Mouse (Mus musculus): ENCODE results near the gene Cfap46.

Cfap46 gene

DNA sequence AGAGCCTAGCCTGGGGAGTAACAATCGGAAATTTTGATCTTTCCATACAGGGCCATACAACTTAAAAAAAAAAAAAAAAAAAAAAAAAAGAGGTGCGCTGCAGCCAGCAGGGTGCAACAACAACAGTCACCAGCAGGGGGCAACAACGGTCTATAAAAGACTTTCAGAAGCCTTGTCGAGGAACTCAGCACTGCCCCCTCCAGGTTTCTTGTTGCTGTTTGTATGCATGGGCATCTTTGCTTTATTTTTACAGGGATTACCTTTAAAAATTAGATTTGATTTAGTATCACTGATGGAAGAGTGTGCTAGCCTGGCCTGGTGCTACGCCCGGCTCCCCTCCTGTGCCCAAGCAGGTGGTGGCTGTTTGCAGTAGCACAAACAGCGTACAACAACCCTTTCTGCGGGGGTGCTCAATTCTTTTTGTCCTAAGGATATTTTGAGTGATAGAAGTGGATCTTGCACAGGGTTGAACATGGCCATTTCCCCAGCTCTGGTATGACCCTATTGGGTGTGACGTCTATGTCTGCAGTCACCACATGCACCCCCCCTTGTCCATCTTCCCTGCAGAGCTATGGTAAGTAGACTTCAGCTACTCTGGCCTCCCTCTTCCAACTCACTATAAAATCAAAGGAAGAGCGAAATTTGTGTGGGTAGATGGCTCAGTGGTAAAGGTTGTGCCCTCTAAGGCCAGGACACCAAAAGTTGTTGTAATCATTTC, 35.4 kb downstream of the Cfap46 start:
- Histone ChIP-seq H3K9me3 (ENCODE audit: low read length) (no peaks in the 10 kb centered on the region), H3K27me3 (ENCODE audit: insufficient read depth, low read length) (peaks cover 10% of the 10 kb centered on the region), H3K4me1 (replicated peaks; ENCODE audit: low read depth, low read length) (peaks cover 10% of the 10 kb centered on the region), H3K36me3 (ENCODE audit: insufficient read depth, low read length) (no peaks in the 10 kb centered on the region), H3K4me3 (replicated peaks; ENCODE audit: low read length) (no peak overlapping the region)
- TF ChIP-seq POU5F1 (IDR thresholded peaks at IDR 0.05; ENCODE audit: borderline replicate concordance, low read length) (no peak), CTCF (conservative IDR thresholded peaks at IDR 0.05; ENCODE audit: low read length) (peak; percentile 92)

DNA sequence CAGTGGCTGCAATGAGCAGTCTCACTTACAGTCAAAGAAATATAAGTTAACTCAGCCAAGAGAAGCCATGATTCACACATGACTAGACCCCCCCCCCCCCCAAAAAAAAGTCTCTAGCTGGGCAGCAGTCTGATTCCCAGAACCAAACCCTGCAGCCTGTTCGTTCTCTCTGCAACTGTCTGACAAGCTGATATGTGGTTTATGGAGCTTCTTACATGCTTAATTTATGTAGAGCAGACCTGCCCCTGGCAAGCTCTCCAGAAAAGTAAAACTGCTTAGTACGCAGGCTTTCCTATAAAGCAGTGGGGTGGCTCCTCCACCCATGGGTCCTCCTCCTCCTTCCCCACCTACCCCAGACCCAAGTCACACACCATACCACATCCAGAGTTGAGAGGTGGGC, 50.2 kb downstream of the Cfap46 start:
- Histone ChIP-seq H3K4me3 (replicated peaks; ENCODE audit: low read length) (no peak overlapping the region), H3K4me1 (replicated peaks; ENCODE audit: low read depth, low read length) (no peaks in the 10 kb centered on the region), H3K27me3 (ENCODE audit: insufficient read depth, low read length) (peaks cover 28% of the 10 kb centered on the region; the same call in 1 of the 2 replicates), H3K9me3 (ENCODE audit: low read length) (no peaks in the 10 kb centered on the region), H3K36me3 (ENCODE audit: insufficient read depth, low read length) (no peaks in the 10 kb centered on the region)
- no peak for TF ChIP-seq NANOG (IDR thresholded peaks at IDR 0.05; ENCODE audit: borderline replicate concordance, low read length)

DNA sequence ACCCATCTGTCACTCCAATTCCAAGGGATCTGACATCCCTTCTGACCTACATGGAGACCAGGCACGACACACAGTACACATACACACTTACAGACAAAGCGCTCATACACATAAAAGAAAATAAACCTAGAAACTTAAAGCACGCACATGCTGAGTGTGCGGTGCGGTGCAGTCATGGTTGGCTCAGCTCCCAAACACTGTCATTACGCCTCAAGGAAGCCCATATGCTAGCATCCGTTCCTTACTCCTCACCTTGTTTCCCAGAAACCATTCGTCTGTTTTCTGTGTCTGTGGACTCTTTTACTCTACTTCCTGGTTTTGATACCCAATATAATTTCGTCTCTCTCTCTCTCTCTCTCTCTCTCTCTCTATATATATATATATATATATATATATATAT, 58.5 kb downstream of the Cfap46 start:
- Histone ChIP-seq H3K9me3 (ENCODE audit: low read length) (no peaks in the 10 kb centered on the region), H3K27me3 (ENCODE audit: insufficient read depth, low read length) (peaks cover 5% of the 10 kb centered on the region; the same call in 1 of the 2 replicates), H3K4me1 (replicated peaks; ENCODE audit: low read depth, low read length) (no peaks in the 10 kb centered on the region), H3K36me3 (ENCODE audit: insufficient read depth, low read length) (no peaks in the 10 kb centered on the region), H3K4me3 (replicated peaks; ENCODE audit: low read length) (no peak overlapping the region)
- no peak for TF ChIP-seq CTCF (conservative IDR thresholded peaks at IDR 0.05; ENCODE audit: low read length)
- no peak for TF ChIP-seq NANOG (IDR thresholded peaks at IDR 0.05; ENCODE audit: borderline replicate concordance, low read length)
- no peak for TF ChIP-seq POU5F1 (IDR thresholded peaks at IDR 0.05; ENCODE audit: borderline replicate concordance, low read length)

DNA sequence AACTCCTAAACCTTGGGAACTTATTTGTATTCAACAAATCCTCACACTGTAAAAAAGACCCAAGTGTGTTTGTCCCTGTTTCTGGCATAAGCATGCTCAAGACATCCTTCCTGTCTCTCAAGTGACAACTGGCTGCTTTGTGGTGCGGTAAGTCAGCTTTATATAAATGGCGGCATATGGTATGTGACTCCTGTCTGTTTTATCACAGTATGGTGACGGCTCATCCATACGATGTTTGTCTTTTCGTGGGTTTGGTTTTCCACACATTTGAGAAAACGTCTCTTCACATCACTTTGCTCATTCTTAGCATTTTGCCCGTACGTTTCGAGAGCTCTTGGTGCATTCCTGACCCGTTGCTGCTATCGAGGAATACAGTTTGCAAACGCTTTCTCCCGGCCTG, 61.0 kb downstream of the Cfap46 start:
- Histone ChIP-seq H3K9me3 (ENCODE audit: low read length) (no peaks in the 10 kb centered on the region), H3K4me1 (replicated peaks; ENCODE audit: low read depth, low read length) (no peaks in the 10 kb centered on the region), H3K36me3 (ENCODE audit: insufficient read depth, low read length) (no peaks in the 10 kb centered on the region), H3K4me3 (replicated peaks; ENCODE audit: low read length) (no peak overlapping the region), H3K27me3 (ENCODE audit: insufficient read depth, low read length) (peaks cover 17% of the 10 kb centered on the region)
- TF ChIP-seq NANOG (IDR thresholded peaks at IDR 0.05; ENCODE audit: borderline replicate concordance, low read length) (no peak), CTCF (conservative IDR thresholded peaks at IDR 0.05; ENCODE audit: low read length) (no peak), POU5F1 (IDR thresholded peaks at IDR 0.05; ENCODE audit: borderline replicate concordance, low read length) (no peak)

DNA sequence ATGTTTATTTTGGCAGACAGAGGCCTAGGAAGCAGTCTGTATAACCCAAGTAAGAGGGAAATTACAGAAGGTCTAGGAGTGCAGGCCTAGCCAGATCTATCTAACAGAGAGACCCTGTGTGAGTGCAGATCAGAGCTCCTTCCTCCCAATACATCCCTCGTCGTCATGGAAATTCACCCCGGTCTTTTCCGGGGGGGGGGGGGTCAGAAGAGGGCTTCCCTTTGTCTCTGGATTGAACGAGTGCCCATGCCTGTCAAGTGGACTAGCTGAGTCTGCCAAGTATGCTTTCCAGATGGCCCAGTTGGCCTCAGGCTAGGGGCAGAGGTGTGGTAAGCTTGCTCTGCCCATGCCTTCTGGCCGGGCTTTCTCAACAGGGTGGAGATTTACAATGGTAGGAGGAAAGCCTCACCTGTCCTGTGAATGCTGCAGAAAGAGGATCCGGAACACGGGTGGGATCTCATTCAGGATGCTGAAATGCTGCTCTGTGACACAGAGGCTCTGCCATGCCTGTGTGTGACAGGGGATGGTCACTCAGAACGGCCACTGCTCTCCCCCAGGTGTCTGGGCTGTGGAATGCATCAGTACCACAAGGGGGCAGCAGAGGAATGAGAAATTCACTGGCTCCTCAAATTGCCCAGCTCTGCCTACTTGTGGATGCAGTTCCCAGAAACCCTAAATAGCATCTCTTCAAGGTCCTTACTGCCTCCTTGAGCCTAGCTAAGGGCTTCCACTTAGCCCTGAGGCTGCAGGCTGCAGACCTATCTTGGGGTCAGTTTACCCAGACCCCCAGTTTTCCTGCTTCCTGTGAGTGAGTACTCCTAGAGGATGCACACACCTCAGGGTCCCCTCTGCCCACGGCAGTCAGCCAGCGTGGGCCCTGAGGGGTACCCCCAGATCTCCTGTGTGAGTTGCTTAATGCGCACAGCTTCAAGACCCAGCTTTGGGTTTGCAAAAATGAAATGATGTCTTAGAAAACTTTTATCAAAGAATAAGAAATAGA, 67.5 kb downstream of the Cfap46 start:
- TF ChIP-seq CTCF (conservative IDR thresholded peaks at IDR 0.05; ENCODE audit: low read length) (peak; percentile 70), POU5F1 (IDR thresholded peaks at IDR 0.05; ENCODE audit: borderline replicate concordance, low read length) (no peak), NANOG (IDR thresholded peaks at IDR 0.05; ENCODE audit: borderline replicate concordance, low read length) (no peak)
- H3K36me3 ChIP-seq (ENCODE audit: insufficient read depth, low read length), result no peaks in the 10 kb centered on the region
- peaks cover 25% of the 10 kb centered on the region for H3K27me3 ChIP-seq (ENCODE audit: insufficient read depth, low read length)
- peaks cover 10% of the 10 kb centered on the region; the same call in 1 of the 2 replicates for H3K4me1 ChIP-seq (replicated peaks; ENCODE audit: low read depth, low read length)
- H3K9me3 ChIP-seq (ENCODE audit: low read length), result no peaks in the 10 kb centered on the region
- no peak overlapping the region for H3K4me3 ChIP-seq (replicated peaks; ENCODE audit: low read length)

DNA sequence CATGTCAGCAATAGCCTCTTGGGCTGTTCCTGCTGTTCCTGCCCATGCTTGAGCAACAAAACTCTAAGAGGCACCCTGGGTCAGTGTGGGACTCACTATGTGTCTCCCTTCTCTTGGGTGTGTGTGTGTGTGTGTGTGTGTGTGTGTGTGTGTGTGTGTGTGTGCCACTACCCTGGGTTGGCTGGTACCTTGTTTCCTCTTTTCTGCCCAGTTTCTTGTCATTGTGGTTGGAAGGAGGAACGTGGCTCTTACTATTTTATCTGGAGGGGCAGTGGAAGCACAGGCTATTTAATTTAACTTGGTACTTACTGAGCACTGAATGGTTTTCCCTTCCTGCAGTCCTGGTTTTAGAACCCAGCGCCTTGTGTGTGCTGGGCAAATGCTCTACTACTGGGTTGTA, 73.3 kb downstream of the Cfap46 start:
- Histone ChIP-seq H3K27me3 (ENCODE audit: insufficient read depth, low read length) (peaks cover 33% of the 10 kb centered on the region), H3K9me3 (ENCODE audit: low read length) (no peaks in the 10 kb centered on the region), H3K4me3 (replicated peaks; ENCODE audit: low read length) (no peak overlapping the region), H3K36me3 (ENCODE audit: insufficient read depth, low read length) (no peaks in the 10 kb centered on the region), H3K4me1 (replicated peaks; ENCODE audit: low read depth, low read length) (peaks cover 12% of the 10 kb centered on the region)
- no peak for TF ChIP-seq NANOG (IDR thresholded peaks at IDR 0.05; ENCODE audit: borderline replicate concordance, low read length)
- TF ChIP-seq CTCF (conservative IDR thresholded peaks at IDR 0.05; ENCODE audit: low read length), result no peak
- no peak for TF ChIP-seq POU5F1 (IDR thresholded peaks at IDR 0.05; ENCODE audit: borderline replicate concordance, low read length)

DNA sequence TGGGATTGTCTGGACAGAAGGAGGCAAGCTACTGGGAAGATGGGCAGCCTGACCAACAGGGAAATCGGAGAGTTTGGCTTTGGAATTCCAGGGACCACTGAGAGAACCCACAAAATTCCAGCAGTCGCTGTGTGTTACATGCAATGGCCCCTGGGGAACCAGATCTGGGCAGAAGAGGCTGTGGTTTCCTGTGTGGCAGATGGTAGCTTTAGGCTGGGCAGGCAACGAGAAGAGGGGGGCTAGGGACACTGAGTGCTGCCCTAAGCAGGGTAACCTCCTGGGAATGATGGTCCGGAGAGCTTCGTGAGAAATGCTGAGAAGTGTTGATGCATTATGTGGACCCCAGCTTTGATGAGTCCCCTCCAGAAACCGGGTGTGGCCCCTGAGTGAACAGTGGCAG, 87.8 kb downstream of the Cfap46 start:
- H3K27me3 ChIP-seq (ENCODE audit: insufficient read depth, low read length), result peaks cover 12% of the 10 kb centered on the region; the same call in 1 of the 2 replicates
- H3K4me1 ChIP-seq (replicated peaks; ENCODE audit: low read depth, low read length), result peaks cover 41% of the 10 kb centered on the region
- H3K9me3 ChIP-seq (ENCODE audit: low read length), result no peaks in the 10 kb centered on the region
- no peak for TF ChIP-seq CTCF (conservative IDR thresholded peaks at IDR 0.05; ENCODE audit: low read length)
- TF ChIP-seq NANOG (IDR thresholded peaks at IDR 0.05; ENCODE audit: borderline replicate concordance, low read length), result no peak
- TF ChIP-seq POU5F1 (IDR thresholded peaks at IDR 0.05; ENCODE audit: borderline replicate concordance, low read length), result no peak
- H3K4me3 ChIP-seq (replicated peaks; ENCODE audit: low read length), result no peak overlapping the region
- H3K36me3 ChIP-seq (ENCODE audit: insufficient read depth, low read length), result no peaks in the 10 kb centered on the region

DNA sequence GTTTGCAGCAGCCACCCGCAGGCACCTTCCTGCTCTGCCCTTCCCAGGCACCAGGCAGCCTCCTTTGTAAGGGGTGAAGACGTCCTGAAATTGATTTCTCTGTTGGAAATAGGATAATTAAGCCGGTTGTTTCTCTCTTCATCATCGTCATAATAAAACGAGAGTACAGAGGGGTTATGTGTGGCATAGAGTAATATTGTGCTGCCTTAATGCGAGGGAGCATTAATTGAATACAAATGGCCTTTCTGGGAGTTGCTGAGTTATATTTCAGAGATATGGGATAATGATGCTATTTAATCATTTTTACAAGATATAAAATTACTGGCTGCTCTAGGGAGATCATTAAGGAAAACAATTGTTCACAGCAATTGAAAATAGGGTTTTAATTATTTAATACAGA, 88.3 kb downstream of the Cfap46 start:
- no peak overlapping the region for H3K4me3 ChIP-seq (replicated peaks; ENCODE audit: low read length)
- peaks cover 11% of the 10 kb centered on the region; the same call in 1 of the 2 replicates for H3K27me3 ChIP-seq (ENCODE audit: insufficient read depth, low read length)
- peaks cover 47% of the 10 kb centered on the region for H3K4me1 ChIP-seq (replicated peaks; ENCODE audit: low read depth, low read length)
- H3K9me3 ChIP-seq (ENCODE audit: low read length), result no peaks in the 10 kb centered on the region
- TF ChIP-seq CTCF (conservative IDR thresholded peaks at IDR 0.05; ENCODE audit: low read length), result no peak
- no peak for TF ChIP-seq NANOG (IDR thresholded peaks at IDR 0.05; ENCODE audit: borderline replicate concordance, low read length)
- no peak for TF ChIP-seq POU5F1 (IDR thresholded peaks at IDR 0.05; ENCODE audit: borderline replicate concordance, low read length)
- no peaks in the 10 kb centered on the region for H3K36me3 ChIP-seq (ENCODE audit: insufficient read depth, low read length)
